Mouse (Mus musculus) kidney, adult 18-20 months (tissue): ENCODE measurements at regions not wholly inside any gene's neighbourhood (a gene's known extent, or its start where the extent isn't known, plus 50 kb on each side); places are given as distances from the start of the nearest gene placed in this dataset.

Source experiments
- DNase-seq: peaks from one replicate; pipeline ENCODE4 v3.0.0; 2021

DNA sequence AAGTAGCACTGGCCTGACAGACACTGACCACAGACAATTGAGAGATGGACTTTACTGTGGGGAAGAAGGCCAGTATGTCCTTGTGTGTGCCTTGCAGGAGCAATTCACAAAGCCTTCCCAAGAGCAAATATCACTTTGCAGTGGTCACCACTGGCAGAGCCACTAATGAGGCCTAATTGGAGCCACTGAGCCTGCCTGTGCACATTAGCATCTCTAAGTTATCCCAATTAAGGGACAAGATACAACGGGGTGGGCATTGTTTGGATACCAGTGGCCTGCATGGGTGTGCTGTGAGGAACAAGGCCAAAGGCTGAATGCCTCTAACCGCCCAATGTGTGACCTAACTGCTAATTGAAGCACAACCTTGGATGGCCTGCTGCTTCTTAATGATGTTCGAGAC, 433.4 kb upstream of the Ptbp2 start:
- DNase-seq = no peak

DNA sequence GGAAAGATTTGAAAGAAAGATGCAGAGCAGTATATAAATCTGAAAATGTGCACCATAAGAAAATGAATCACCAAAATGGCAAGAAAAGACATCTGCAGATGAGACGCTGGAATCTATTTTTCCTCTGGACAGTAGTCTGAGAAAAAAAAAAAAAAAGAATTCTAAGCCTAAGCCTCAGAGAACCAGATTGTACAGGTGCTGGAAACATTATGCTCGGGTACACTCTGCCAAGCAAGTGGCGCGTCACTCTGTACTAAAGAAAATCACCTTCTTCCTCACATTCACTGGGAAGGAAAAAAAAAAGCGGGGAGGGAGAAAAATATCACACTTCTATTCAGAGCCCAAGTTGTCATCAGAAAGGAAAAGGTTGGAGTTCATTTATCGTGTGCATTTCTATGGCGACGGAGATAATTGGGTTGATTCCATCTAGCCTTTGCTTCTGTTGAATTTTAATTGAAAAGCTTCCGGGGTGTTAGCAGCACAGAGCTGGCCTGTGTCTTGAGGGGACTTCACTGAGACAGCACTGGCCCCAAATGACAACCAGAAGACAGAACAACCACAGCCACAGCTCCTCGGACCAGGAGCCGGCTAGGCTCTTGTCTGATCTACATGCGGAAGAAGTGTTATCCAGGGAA, 430.5 kb upstream of the Ptbp2 start:
- DNase-seq = no peak

DNA sequence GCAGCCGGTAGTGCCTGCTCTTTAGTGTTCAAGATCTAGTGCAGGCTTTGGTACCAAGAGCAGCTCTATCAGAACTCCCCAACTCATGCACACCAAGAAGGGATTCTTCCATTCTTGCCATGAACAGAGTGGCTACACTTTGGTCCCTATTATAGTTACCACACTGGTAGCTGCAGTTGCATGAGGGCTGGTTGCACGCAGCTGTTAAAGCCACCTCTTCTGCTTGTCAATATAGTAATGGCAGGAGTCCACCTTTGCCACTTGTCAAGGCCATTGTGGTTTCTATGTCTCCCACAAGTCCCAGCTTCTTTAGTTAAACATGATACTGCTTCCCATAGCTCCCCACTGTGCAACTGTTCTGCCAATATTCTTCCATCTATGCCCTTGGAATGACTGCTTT, 415.1 kb upstream of the Ptbp2 start:
- DNase-seq = no peak

DNA sequence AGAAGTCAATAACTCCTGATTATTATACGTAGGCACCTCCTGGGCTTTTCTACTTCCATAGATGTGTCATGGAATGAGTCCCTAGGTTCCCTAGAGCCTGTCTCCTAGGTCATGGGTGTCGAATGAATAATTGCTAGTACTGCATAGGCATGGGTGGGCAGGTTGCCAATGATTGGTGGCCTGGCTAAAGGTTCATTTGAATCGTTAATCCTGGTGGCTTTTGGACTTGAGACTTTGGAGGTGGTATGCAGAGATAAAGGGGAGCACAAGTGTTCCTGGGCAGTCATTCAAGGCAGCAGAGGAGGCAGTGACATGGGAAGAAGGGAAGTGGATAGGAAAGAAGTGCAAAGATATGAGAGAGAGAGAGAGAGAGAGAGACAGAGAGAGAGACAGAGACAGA, 410.2 kb upstream of the Ptbp2 start:
- peak; percentile 14 for DNase-seq

GRCm38 (mm10) chr3:120192439-120193326, 408.4 kb upstream of the Ptbp2 start:
- DNase-seq = peak; percentile 45

- DNase-seq = no peak
Measured at GRCm38 (mm10) chr3:120189606-120190005, 405.3 kb upstream of the Ptbp2 start.

DNA sequence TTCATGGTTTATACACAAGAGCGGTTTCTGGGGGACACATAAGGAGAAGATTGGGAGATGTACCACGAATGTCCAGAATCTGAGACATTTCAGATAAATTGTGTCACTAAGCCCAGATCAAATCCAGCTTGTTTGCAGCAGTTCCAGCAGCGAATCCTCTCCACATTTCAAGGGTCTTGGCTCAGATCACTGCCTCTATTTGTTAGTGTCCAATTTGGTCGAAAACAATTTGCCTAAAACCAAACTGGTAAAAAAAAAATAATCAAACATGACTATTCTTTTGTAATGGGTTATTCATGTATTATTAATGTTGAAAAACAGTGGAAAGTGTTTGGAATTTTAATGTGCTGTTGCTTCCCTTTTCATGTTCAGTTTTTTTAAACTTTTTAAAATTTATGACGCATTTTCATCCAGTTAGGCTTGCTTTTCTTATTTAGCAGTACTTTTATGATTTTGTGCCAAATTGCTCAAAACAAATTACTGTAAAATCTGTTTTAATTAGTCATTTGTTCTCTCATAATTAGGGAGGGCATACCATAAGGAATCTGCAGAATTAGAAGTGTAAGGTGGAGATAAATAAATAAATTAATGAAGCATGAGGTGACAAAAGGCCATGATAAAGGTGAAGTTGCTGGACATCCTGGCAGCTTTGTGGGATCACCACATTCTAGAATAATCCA, 396.8 kb upstream of the Ptbp2 start:
- DNase-seq = no peak

DNA sequence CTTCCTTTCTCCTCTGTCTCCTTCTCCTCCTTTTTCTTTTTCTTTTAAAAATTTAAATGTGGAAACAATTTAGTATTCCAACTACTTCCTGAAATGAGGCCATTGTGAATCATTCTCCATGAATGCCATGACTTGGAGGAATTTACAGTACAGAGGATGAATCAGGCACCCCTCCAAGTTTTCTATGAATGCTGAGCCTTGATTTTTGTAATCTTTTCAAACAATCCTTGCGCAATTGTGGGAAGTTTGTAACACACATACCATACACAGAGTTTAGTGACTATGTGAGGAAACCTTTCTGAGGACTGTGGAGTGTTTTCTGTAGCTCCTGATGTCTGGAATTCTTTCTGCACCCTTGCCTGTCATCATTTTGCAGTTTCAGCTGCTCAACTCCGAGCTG, 391.4 kb upstream of the Ptbp2 start:
- no peak for DNase-seq
